Mouse (Mus musculus): ENCODE measurements around the gene Nid1. TPM values are rescaled to one million over a fixed set of nuclear protein-coding genes. Genes with fewer than 3 reads are reported as not detected.
"Not testable (repeated sequence)": the region's sequence is repeated elsewhere in the genome, so short reads cannot be mapped to it uniquely, and the experiment has no call there.

Gene Nid1
- polyA plus RNA-seq, 1 experiment from 2014 or later = 32.4 TPM

DNA sequence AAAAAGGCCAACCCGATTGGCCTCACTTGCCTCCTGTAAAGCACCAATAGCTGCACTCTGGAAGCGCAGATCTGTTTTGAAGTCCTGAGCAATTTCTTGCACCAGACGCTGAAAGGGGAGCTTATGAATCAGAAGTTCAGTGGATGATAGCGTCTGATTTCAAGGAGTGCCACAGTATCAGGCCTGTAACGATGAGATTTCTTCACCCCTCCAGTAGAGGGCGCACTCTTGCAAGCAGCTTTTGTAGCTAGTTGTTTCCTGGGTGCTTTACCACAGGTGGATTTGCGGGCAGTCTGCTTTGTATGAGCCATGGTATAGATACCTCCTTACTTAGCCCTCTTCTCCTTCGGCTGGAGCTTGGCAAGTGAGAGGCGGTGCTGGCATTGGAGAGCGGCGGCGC is 18.5 kb upstream of the Nid1 start:
- 95% methylated on average over 7 of the region's 12 CpGs for WGBS
- H3K9ac ChIP-seq; H3K4me1 ChIP-seq; H3K36me3 ChIP-seq (replicated peaks); ATAC-seq (ENCODE audit: low FRiP score); H3K27me3 ChIP-seq; H3K4me3 ChIP-seq (replicated peaks); H3K27ac ChIP-seq; H3K4me2 ChIP-seq; H3K9me3 ChIP-seq: not testable (repeated sequence)

DNA sequence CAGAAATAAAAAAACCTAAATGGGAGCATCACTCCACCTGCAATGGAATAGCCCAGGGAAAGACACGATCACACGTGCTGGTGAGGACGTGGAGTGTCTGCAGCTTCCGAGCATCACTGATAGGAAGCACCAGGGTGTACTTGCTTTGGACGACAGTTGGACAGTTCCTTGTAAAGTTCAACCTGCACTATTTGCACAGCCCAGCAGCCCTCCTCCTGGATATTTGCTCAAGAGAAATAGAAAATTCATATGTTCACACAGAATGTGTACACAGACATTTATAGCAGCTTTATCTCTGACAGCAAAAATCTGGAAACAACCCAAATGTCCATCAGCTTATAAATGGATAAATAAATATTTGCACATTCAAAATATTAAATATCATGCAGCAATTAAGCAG is 14.1 kb upstream of the Nid1 start:
- H3K9me3 ChIP-seq; H3K27ac ChIP-seq; H3K4me1 ChIP-seq; H3K4me2 ChIP-seq; H3K36me3 ChIP-seq (replicated peaks); H3K4me3 ChIP-seq (replicated peaks); H3K9ac ChIP-seq; H3K27me3 ChIP-seq; ATAC-seq (ENCODE audit: low FRiP score): not testable (repeated sequence)
- 94% methylated on average over 4 of the region's 5 CpGs for WGBS

DNA sequence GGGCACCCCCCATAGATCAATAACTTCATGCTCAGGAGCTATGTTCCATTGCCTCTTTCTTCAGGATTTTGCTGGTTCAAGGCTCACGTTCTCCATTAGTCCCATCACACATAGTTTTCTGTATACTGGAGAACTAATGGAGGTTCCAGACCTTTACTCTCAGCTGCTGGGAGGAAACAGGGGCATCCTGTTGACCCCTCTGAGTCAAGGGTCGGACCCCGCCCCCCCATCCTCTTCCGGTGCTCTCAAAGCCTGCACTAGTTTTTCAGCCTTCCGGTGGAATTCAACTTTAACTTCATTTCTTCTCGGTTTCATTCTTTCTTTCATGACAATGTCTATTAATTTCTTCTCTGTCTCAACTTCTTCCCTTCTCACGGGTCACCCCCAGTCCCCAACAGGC is 1.2 kb upstream of the Nid1 start:
- H3K4me3 ChIP-seq (replicated peaks); ATAC-seq (ENCODE audit: low FRiP score): not testable (repeated sequence)
- WGBS = 85% methylated on average over 6 of the region's 7 CpGs

DNA sequence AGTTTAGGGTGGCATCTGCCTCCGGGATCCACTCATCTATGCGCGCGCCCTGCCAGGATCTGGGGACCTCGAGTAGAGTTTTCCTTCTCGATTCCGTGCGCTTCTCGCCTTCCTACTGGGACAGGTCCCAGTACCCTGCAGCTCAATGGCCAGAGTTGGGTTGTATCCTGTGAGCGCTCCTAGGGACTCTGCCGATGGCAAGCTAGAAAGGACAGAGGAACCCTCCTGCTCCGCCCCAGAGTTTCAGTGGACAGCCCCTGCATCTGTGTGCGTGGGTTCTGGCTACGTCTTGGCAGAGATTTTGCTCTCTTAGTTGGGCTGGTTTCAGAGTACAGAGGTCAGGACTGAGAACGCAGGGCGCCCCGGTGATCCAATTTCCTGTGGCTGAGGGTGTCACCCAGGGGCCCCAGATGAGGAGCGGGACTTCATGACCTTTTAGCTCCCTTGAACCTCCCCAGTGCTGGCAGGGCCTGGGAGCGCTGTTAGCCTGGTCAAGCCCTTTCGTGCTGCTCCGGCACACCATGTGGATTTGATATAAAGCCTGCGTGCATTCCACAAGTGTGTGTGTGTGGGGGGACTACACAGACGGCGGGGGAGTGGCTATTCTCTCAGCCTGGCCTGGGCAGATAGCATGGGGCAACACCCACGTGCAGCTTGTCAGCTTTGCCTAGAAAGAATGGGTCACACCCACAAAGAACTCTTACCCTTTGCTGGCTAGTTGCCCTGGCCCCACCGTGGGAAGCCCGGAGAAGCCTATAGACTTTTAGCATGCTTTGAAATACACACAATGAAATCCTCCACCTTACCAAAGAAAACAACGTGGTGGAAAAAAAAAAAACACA is 982 bp downstream of the Nid1 start:
- not testable (repeated sequence) for H3K4me3 ChIP-seq (replicated peaks); H3K9ac ChIP-seq; H3K4me2 ChIP-seq; H3K36me3 ChIP-seq (replicated peaks); H3K27me3 ChIP-seq; H3K27ac ChIP-seq; H3K9me3 ChIP-seq; H3K4me1 ChIP-seq
- peak; percentile 28; the same call in 1 of the 2 replicates for ATAC-seq (ENCODE audit: low FRiP score)
- WGBS = 6% methylated on average over 19 of the region's 28 CpGs

More for the DNA sequence above, 1.2 kb upstream of the Nid1 start:
- not testable (repeated sequence) for H3K9me3 ChIP-seq; H3K4me2 ChIP-seq; H3K27me3 ChIP-seq; H3K9ac ChIP-seq; H3K4me1 ChIP-seq; H3K27ac ChIP-seq; H3K36me3 ChIP-seq (replicated peaks)

DNA sequence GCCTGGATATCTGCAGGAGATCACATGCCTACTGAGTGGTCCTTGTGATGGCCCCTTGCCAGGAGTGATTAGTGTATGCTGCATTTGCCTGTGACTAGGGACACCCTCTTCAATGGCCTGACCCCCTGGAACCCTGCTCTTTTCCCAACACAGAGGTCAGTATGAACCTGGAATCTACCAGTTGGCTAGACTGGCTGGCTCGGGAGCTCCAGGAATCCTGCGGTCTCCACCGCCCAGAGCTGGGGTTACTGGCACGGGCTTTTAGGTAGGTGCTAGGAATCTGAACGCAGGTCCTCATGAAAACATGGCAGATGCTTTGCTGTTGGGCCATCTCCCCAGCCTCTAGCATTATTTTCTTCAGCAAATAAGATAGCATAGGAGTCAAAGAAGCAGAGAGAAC is 8.2 kb downstream of the Nid1 start:
- H3K27me3 ChIP-seq; ATAC-seq (ENCODE audit: low FRiP score); H3K9ac ChIP-seq; H3K4me3 ChIP-seq (replicated peaks); H3K4me1 ChIP-seq; H3K36me3 ChIP-seq (replicated peaks); H3K9me3 ChIP-seq; H3K27ac ChIP-seq; H3K4me2 ChIP-seq: not testable (repeated sequence)
- 92% methylated on average over 5 of the region's 5 CpGs for WGBS

DNA sequence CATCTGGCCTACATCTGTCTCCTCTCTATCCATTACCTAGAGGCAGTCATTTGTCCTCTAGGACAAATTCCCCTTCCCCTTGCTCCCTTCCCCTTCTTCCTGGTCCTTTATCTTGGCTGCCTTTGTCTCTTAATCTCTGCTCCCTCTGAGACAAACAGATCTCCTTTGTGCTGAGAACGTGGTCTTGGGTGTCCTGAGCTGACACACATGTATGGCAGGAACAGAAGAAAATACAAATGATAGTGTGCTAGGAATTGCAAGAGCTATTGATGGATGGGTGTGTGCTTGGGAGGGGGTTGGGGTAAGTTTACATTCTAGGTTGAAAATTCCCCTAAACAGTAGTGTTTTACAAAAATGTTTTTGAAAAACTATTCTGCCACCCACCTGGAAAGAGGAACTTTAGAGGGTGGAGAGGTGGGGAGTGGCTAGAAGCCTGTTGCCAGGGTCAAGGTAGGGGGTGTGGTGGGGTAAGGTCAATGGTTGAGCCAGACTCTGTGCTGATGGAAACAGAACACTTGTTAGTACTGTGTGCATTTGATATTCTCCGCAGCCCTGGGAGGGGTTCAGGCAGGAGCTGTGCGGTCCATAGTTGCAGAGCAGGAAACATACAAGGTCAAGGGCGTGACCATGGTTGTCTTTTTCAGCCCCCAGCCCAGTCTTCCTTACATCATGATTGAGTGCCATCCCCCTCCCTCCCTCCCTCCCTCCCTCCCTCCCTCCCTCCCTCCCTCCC is 9.5 kb downstream of the Nid1 start:
- WGBS = 65% methylated on average over 4 of the region's 4 CpGs
- H3K9ac ChIP-seq; H3K4me3 ChIP-seq (replicated peaks); H3K27me3 ChIP-seq; H3K36me3 ChIP-seq (replicated peaks); ATAC-seq (ENCODE audit: low FRiP score); H3K9me3 ChIP-seq; H3K4me1 ChIP-seq; H3K27ac ChIP-seq; H3K4me2 ChIP-seq: not testable (repeated sequence)

DNA sequence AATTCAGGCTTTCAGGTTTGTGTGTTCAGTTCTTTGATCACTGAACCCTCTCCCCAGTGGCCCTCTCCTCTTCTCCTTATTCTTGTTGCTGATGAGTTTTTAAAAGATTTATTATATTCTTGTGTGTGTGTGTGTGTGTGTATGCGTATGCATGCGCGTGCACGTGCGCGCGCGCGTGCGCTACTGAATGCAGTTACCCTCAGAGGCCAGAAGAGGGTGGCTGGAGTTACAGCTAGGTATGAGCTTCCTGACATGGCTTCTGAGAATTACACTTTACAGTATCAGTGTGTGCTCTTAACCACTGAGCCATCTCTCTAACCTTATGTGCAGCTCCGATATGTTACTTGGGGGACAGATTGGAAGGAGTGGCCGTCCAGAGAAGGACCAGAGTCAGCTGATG is 12.6 kb downstream of the Nid1 start:
- ATAC-seq (ENCODE audit: low FRiP score); H3K4me2 ChIP-seq; H3K36me3 ChIP-seq (replicated peaks); H3K9me3 ChIP-seq; H3K27ac ChIP-seq; H3K4me1 ChIP-seq; H3K9ac ChIP-seq; H3K4me3 ChIP-seq (replicated peaks); H3K27me3 ChIP-seq: not testable (repeated sequence)
- WGBS = 71% methylated on average over 12 of the region's 12 CpGs

DNA sequence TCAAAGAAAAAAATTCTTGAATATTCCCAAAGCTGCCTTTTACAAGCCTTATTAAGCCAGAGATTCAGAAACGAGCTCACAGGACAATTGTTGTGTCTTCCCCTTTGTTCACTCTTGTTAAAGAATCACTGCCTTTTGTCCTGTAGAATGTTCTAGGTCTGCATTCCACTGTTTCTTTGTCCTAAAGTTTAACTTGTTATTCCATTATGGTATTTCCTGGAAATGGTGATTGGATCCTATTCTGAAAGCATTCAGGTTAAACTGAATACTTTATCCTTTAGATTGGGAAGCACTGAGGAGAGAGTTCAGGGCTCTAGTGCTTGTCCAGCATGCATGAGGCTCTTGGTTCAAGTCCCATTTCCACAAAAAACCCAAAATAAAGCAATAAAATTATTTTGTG is 13.6 kb downstream of the Nid1 start:
- not testable (repeated sequence) for H3K9ac ChIP-seq; H3K4me1 ChIP-seq; H3K4me2 ChIP-seq; H3K27me3 ChIP-seq; H3K36me3 ChIP-seq (replicated peaks); H3K4me3 ChIP-seq (replicated peaks); ATAC-seq (ENCODE audit: low FRiP score); H3K27ac ChIP-seq; H3K9me3 ChIP-seq
- 28% methylated on average over 1 of the region's 1 CpGs for WGBS

DNA sequence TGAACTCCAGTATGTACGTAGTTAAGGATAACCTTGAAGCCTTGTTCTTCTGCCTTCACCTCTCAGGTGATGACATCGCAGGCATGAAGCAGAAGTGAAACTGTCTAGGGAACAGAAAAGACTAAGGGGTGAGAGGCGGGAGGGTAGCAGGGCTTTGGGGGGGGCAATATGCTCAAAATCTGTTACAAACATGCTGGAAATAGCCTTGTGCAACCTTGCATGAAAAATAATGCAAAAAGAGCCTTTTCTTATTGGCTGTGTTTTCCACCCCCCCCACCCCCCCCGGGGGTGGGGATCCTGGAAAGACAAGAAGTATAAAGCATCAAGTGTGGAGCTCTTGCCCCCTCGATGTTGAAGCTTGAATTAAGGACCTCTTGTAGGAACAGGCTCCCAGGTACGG is 16.0 kb downstream of the Nid1 start:
- H3K36me3 ChIP-seq (replicated peaks); H3K27ac ChIP-seq; H3K4me1 ChIP-seq; H3K4me2 ChIP-seq; H3K27me3 ChIP-seq; ATAC-seq (ENCODE audit: low FRiP score); H3K9ac ChIP-seq; H3K9me3 ChIP-seq; H3K4me3 ChIP-seq (replicated peaks): not testable (repeated sequence)
- WGBS = 86% methylated on average over 6 of the region's 6 CpGs

DNA sequence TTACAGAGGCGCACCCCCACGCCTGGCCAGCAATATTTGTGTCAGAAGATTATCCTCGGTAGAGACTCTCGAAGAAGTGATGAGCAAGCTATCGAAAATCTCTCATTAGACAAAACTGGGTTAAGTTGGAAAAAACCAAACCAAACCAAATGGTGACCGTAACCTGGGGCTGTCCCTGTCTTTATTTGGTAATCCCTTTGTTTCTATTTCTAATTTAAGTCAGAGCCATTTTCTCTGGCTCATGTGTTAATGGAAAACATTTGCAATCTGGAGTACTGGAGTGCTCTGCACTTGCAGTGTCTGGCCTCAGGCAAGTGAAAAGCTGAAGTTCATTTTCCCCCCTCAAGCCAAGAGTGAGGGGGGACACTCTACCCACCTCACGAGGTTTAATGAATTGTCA is 16.9 kb downstream of the Nid1 start:
- not testable (repeated sequence) for H3K4me2 ChIP-seq; H3K36me3 ChIP-seq (replicated peaks); H3K9ac ChIP-seq; H3K27me3 ChIP-seq; ATAC-seq (ENCODE audit: low FRiP score); H3K9me3 ChIP-seq; H3K4me1 ChIP-seq; H3K27ac ChIP-seq; H3K4me3 ChIP-seq (replicated peaks)
- WGBS = 86% methylated on average over 7 of the region's 7 CpGs

DNA sequence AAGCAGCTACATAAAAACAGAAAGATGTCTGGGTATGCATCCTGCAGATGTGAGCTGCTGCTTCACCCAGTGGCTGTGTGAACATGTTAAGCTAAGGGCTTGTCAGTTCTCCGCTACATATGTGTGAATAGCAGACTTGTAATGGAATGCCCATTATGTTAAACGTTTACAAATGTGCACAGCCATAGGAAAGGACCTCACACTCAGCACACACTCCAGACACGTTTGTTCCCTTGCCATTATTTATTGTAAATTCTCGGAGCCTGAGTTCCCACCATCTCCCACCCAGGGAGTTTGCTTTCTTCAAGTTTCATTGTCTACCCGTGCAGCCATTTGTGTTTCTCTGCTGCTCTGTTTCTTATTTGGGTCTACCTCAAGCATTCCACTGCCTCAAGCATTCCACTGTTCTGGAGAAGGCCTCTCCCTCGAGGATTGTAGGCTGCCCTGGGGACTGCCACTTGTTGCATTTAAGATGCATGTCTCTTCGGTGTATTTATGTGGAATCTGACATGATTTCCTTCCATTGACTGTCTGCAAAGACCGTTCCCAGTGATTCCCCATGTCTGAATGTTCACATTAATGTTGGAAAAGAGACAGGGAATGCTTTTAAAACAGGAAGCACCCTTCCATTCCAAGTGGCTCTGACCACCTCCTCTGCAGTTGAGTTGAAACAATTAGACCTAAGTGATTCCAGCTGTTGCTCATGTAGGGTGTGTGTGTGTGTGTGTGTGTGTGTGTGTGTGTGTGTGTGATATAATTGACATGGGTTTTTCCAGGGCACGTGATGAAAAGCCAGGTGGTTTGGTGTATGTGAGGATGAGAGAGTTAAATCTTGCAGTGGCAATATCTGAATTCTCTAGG is 18.5 kb downstream of the Nid1 start:
- H3K36me3 ChIP-seq (replicated peaks); H3K4me3 ChIP-seq (replicated peaks): not testable (repeated sequence)

DNA sequence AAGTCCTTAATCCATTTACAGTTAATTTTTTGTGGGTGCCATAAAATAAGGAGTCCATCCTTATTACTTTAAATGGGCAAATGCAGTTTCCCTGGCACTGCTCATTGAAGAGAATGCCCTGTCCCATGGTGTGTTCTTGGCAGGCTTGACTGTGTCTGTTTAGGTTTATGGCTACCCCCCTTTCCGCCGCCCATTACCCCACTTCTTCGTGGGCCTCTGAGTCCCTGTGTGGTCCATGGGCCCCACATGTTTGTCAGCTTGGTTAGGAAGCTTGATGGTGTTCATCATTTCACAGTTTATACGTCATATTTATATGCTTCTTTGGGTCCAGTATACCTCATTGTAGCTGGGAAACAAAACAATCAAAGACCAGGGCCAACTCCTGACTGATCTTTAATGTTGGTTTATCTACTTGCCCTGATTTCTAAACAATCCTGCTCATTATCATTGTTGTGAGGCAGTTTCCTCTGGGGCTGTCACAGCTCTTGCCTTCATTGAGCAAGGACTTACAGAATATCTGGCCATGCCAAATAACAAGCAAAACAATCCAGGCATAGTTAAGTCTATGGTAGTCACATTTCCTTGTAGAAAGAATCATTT is 20.9 kb downstream of the Nid1 start:
- no peaks in the 10 kb centered on the region for H3K36me3 ChIP-seq (replicated peaks)
- H3K9ac ChIP-seq = no peak overlapping the region
- WGBS = 87% methylated on average over 4 of the region's 4 CpGs
- ATAC-seq (ENCODE audit: low FRiP score) = no peak
- H3K27ac ChIP-seq = no peak overlapping the region
- no peak overlapping the region for H3K4me2 ChIP-seq
- no peaks in the 10 kb centered on the region for H3K27me3 ChIP-seq
- H3K4me3 ChIP-seq (replicated peaks) = no peak overlapping the region
- no peaks in the 10 kb centered on the region for H3K4me1 ChIP-seq
- H3K9me3 ChIP-seq = no peaks in the 10 kb centered on the region

More for the DNA sequence above, 18.5 kb downstream of the Nid1 start:
- H3K9me3 ChIP-seq; H3K4me2 ChIP-seq; H3K27me3 ChIP-seq; H3K9ac ChIP-seq; H3K27ac ChIP-seq; ATAC-seq (ENCODE audit: low FRiP score); H3K4me1 ChIP-seq: not testable (repeated sequence)
- 50% methylated on average over 8 of the region's 9 CpGs for WGBS

Data from forebrain, embryonic 12.5 days (tissue).